Mouse (Mus musculus) liver, postnatal 0 days (tissue): ENCODE data around the gene Elf1. TPM values are rescaled to one million over a fixed set of nuclear protein-coding genes. Genes with fewer than 3 reads are reported as not detected.

Source experiments
- ATAC-seq: fragments of 200-750 bp; cut with Nextera tagmentation; 2 replicates; pipeline ENCODE4 v1.8.0; 2017; ENCODE audit warnings: mild to moderate bottlenecking, moderate library complexity
- DNase-seq: peaks from one replicate; pipeline ENCODE4 v3.0.0-alpha.2; 2016
- H3K27ac ChIP-seq: fragments of 300-500 bp; sonication (generic); 2 replicates; pipeline ENCODE4 v1.5.1; 2014; ENCODE audit warnings: antibody characterized with exemption, moderate library complexity, mild to moderate bottlenecking, low read depth
- H3K27me3 ChIP-seq: fragments of 300-500 bp; sonication (generic); 2 replicates; pipeline ENCODE4 v1.6.1; 2014; ENCODE audit warnings: low read length, control low read depth, mixed read lengths; ENCODE audit not compliant: insufficient read depth
- H3K36me3 ChIP-seq: fragments of 300-500 bp; sonication (generic); replicated peaks from 2 replicates; pipeline ENCODE4 v1.6.1; 2014; ENCODE audit warnings: mild to moderate bottlenecking, control low read depth, low read length, moderate library complexity, mixed read lengths; ENCODE audit not compliant: insufficient read depth
- H3K4me1 ChIP-seq: fragments of 300-500 bp; sonication (generic); 2 replicates; pipeline ENCODE4 v1.6.1; 2014; ENCODE audit warnings: antibody characterized with exemption, mild to moderate bottlenecking, control low read depth; ENCODE audit not compliant: insufficient read depth
- H3K4me2 ChIP-seq: fragments of 300-500 bp; sonication (generic); 2 replicates; pipeline ENCODE4 v1.6.1; 2014; ENCODE audit warnings: low read depth, mild to moderate bottlenecking, low read length, moderate library complexity, mixed read lengths
- H3K4me3 ChIP-seq: fragments of 300-500 bp; sonication (generic); 2 replicates; pipeline ENCODE4 v1.5.1; 2014; ENCODE audit warnings: low read depth, low read length
- H3K9ac ChIP-seq: fragments of 300-500 bp; sonication (generic); replicated peaks from 2 replicates; pipeline ENCODE4 v1.6.1; 2014; ENCODE audit warnings: mild to moderate bottlenecking, moderate library complexity
- H3K9me3 ChIP-seq: fragments of 300-500 bp; sonication (generic); 2 replicates; pipeline ENCODE4 v1.6.1; 2016; ENCODE audit warnings: mild to moderate bottlenecking, control low read depth, low read length, mixed read lengths
- CTCF ChIP-seq: sonication (generic); IDR thresholded peaks from 2 replicates; pipeline ENCODE4 v1.5.1; 2016; ENCODE audit warnings: antibody characterized with exemption, low read depth
- EP300 ChIP-seq: IDR thresholded peaks from 2 replicates; pipeline ENCODE4 v1.6.1; 2016; ENCODE audit warnings: antibody characterized with exemption, low read depth, mild to moderate bottlenecking
- WGBS: fragments of 180-500 bp; shearing (Covaris S2); extraction: QIAGEN DNeasy Blood & Tissue Kit; methylation state at CpG from one replicate; pipeline ENCODE4 v1.1.7; 2014; ENCODE audit not compliant: insufficient replicate concordance; 5-methylcytosine and 5-hydroxymethylcytosine counted together
- polyA plus RNA-seq: library from polyadenylated mRNA; unstranded; fragments of >200 nt; fragmentation: Nextera tagmentation; extraction: Ambion mirVana; gene quantifications from 2 replicates; pipeline ENCODE4 v1.2.1, GENCODE M21; 2015

Gene Elf1
- polyA plus RNA-seq, 1 experiment from 2014 or later = 11.0 TPM

DNA sequence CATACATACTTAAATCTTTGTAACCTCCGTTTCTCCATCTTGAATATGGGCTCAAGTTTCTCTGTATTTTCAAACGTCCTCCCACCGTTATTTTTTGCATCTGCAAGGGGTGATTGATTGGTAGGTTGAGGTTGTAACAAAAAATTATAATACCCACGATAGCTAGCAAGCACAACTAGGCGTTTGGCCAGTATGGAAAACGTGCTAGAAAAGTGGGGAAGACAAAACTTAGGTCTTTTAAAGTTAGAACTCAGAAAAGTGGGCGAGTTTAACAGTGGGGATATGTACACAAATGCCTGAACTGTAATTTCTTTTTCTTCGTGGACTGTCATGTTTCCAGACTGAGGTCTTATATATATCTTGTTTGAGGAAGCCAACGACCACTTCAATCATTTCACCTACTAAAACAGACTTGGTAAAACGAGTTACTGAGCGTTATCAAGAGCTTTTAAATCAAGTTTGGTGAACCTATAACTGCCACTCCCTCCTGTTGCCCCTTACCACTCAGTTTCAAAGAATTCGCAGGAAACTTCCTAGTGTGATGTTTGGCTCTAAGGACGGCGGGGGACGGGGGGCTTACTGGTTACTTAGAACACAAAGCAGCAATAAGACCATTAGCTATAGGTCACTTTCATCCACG is 105.6 kb downstream of the Elf1 start:
- H3K9ac ChIP-seq = peak overlapping the region; percentile 69
- H3K27me3 ChIP-seq = no peaks in the 10 kb centered on the region
- H3K4me3 ChIP-seq = peak overlapping the region; percentile 63
- no peaks in the 10 kb centered on the region for H3K9me3 ChIP-seq
- TF ChIP-seq EP300 = no peak
- no peak for TF ChIP-seq CTCF
- peak overlapping the region; percentile 93 for H3K27ac ChIP-seq
- ATAC-seq = no peak
- no peak for DNase-seq
- 25% methylated on average over 16 of the region's 16 CpGs for WGBS
- H3K36me3 ChIP-seq = peaks cover 6% of the 10 kb centered on the region; the same call in 1 of the 2 replicates
- H3K4me2 ChIP-seq = peak overlapping the region; percentile 89
- H3K4me1 ChIP-seq = peaks cover 7% of the 10 kb centered on the region

DNA sequence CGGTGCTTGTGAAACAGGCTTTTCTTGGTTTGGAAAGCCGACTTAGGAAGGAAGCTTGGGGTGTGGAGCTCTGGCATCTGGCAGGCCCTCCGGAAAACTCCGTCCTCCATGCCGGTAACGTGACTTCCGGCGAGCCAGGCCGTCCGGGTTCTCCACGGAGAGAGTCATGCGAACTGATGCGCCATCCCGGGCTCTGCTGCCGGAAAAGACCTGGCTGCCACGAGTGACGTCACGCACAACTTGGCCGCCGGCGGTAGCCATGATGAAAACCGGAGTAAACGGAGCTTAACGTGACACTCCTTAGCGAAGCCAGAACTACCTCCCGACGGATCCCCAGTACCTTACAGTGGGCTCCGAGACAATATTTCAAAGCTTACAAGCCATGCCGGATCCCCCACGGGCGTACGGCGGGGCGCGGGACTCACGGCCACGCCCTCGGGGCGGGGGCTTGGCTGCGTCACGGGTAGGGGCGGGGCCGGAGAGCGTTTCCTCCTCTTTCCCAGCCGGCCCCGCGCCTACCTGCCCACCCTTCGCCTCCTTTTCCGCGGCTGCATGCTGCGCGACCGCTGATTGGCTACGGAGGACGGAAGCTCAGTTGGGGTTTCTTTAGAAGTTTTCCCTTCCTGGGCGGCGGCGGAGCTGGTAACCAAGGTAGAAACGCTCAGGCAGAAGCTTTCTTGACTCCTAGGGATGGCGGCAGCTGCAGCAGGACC is 106.3 kb downstream of the Elf1 start, which contains the start of gene Sugt1:
Gene Sugt1, plus strand, starts transcription at position 553 of the 713 bp plus-strand sequence.
- Histone ChIP-seq H3K27me3 (no peaks in the 10 kb centered on the region), H3K4me2 (peak within 1 kb of the TSS; percentile 89), H3K27ac (peak within 1 kb of the TSS; percentile 93), H3K9ac (peak within 1 kb of the TSS; percentile 69), H3K9me3 (no peaks in the 10 kb centered on the region), H3K4me3 (peak within 1 kb of the TSS; percentile 63), H3K36me3 (peaks cover 6% of the 10 kb centered on the region; the same call in 1 of the 2 replicates), H3K4me1 (peaks cover 7% of the 10 kb centered on the region)
- DNase-seq (peak; percentile 95), ATAC-seq (peak; percentile 100)
- TF ChIP-seq CTCF = no peak
- peak; percentile 51; the same call in 1 of the 2 replicates for TF ChIP-seq EP300
- WGBS = under 1% methylated on average over 49 of the region's 60 CpGs

DNA sequence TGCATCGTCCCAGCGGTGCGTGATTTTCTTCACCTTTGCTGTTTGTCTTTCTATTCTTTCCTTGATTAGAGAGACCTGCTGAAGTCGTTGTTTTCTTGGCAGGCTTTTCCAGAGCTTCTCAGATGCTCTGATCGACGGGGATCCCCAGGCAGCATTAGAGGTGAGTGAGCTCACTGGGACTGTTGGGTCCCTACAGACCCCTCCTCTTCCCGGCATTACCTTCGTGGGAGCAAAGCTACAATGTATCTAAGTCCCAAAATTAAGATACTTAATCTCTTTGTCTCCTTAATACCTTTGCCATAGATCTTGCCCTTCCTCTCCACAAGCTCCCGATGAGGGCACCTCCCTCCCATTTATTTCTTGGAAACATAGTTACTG is 106.8 kb downstream of the Elf1 start:
- Histone ChIP-seq H3K36me3 (peaks cover 1% of the 10 kb centered on the region; the same call in 1 of the 2 replicates), H3K27me3 (no peaks in the 10 kb centered on the region), H3K4me1 (peaks cover 7% of the 10 kb centered on the region), H3K9ac (peak overlapping the region; percentile 69), H3K27ac (peak overlapping the region; percentile 93), H3K4me2 (peak overlapping the region; percentile 89), H3K4me3 (peak overlapping the region; percentile 63), H3K9me3 (no peaks in the 10 kb centered on the region)
- no peak for DNase-seq
- no peak for TF ChIP-seq EP300
- no peak for TF ChIP-seq CTCF
- under 1% methylated on average over 9 of the region's 9 CpGs for WGBS
- peak; percentile 5 for ATAC-seq

DNA sequence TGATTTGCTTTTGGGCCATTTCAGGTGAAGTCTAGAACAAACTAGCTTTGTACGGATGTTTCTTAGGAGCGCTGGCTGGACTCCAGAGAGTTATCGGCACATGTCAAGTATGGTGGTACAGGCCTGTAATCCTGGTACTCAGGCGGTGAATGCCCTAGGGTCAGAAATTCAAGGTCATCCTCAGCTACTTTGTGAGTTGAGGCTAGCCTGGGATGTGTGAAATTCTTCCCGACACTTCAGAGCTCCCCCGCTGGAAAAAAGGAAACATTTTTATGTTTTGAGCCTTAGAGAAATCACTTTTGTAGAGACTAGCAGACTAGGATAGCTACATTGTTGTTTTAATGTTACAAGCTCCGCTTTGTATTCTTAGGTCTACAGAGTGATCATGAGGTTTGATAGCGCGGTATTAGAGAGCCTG is 107.5 kb downstream of the Elf1 start:
- no peak for ATAC-seq
- no peaks in the 10 kb centered on the region for H3K36me3 ChIP-seq
- no peak overlapping the region for H3K27ac ChIP-seq
- no peak for DNase-seq
- no peaks in the 10 kb centered on the region for H3K9me3 ChIP-seq
- TF ChIP-seq EP300 = no peak
- no peak for TF ChIP-seq CTCF
- peak overlapping the region; percentile 63 for H3K4me3 ChIP-seq
- no peak overlapping the region for H3K9ac ChIP-seq
- H3K4me1 ChIP-seq = peaks cover 7% of the 10 kb centered on the region
- H3K4me2 ChIP-seq = peak overlapping the region; percentile 89
- H3K27me3 ChIP-seq = no peaks in the 10 kb centered on the region
- 83% methylated on average over 9 of the region's 9 CpGs for WGBS

DNA sequence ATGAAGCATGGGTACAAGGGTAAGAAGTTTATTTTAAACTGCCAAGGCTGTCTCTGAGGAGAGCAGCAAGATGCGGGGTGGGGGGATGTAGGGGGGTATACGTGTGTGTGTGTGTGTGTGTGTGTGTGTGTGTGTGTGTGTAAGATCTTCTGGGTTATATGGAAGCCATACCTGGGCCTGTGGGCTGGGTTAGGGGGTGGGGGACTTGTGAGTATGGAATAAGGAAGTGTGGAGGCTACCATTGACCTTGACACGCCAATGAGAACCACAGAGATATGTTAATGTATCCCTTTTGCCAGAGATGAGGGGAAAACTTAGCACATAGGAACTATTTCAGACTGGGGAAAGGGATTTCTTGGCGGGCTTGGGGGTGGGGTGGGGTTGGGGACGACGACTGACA is 108.4 kb downstream of the Elf1 start:
- H3K36me3 ChIP-seq = no peaks in the 10 kb centered on the region
- WGBS = 80% methylated on average over 6 of the region's 6 CpGs
- H3K4me1 ChIP-seq = peaks cover 7% of the 10 kb centered on the region
- no peak overlapping the region for H3K9ac ChIP-seq
- no peaks in the 10 kb centered on the region for H3K27me3 ChIP-seq
- H3K27ac ChIP-seq = no peak overlapping the region
- H3K9me3 ChIP-seq = no peaks in the 10 kb centered on the region
- no peak overlapping the region; the same call in 1 of the 2 replicates for H3K4me2 ChIP-seq
- TF ChIP-seq CTCF = no peak
- no peak for TF ChIP-seq EP300
- no peak for DNase-seq
- H3K4me3 ChIP-seq = no peak overlapping the region
- ATAC-seq = no peak

DNA sequence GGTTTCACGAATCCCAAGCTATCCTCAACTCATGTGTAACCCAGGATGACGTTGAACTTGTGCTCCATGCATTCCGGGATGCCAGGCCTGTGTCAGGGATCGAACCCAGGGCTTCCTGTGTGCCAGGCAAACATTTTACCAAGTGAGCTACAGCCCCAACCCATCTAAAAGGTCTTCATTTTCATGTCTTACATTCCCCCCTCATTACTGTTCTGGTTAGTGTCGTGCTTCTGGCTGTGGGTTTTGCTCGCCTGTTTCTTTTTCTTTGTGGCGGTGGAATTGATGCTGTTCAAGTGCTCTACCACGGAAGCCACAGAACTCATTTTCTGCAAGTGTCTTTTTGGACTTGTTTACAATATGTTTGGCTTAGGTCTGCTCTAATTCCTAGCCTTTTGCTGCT is 109.9 kb downstream of the Elf1 start:
- ATAC-seq = no peak
- peaks cover 7% of the 10 kb centered on the region for H3K4me1 ChIP-seq
- H3K27ac ChIP-seq = no peak overlapping the region
- peaks cover 4% of the 10 kb centered on the region; the same call in 1 of the 2 replicates for H3K36me3 ChIP-seq
- H3K9ac ChIP-seq = no peak overlapping the region
- no peak overlapping the region for H3K4me2 ChIP-seq
- H3K9me3 ChIP-seq = no peaks in the 10 kb centered on the region
- TF ChIP-seq CTCF (no peak), EP300 (no peak)
- no peak overlapping the region for H3K4me3 ChIP-seq
- DNase-seq = no peak
- H3K27me3 ChIP-seq = no peaks in the 10 kb centered on the region
- 90% methylated on average over 8 of the region's 8 CpGs for WGBS
